Mouse (Mus musculus) liver, embryonic 13.5 days (tissue): ENCODE measurements around the gene Adam1b. TPM values are rescaled to one million over a fixed set of nuclear protein-coding genes. Genes with fewer than 3 reads are reported as not detected.

Experiments used
- ATAC-seq: fragments of 200-750 bp; cut with Nextera tagmentation; 2 replicates; pipeline ENCODE4 v1.8.0; 2017; ENCODE audit warnings: low read depth, mild to moderate bottlenecking, moderate number of reproducible peaks, moderate library complexity
- DNase-seq: peaks from one replicate; pipeline ENCODE4 v3.0.0; 2022
- H3K27ac ChIP-seq: fragments of 300-500 bp; sonication (generic); 2 replicates; pipeline ENCODE4 v1.5.1; 2015; ENCODE audit warnings: moderate library complexity, mild to moderate bottlenecking, inconsistent platforms
- H3K27me3 ChIP-seq: fragments of 300-500 bp; sonication (generic); 2 replicates; pipeline ENCODE4 v1.6.1; 2015; ENCODE audit warnings: mild to moderate bottlenecking, inconsistent platforms
- H3K36me3 ChIP-seq: fragments of 300-500 bp; sonication (generic); 2 replicates; pipeline ENCODE4 v1.6.1; 2015; ENCODE audit warnings: mild to moderate bottlenecking, inconsistent platforms
- H3K4me1 ChIP-seq: fragments of 300-500 bp; sonication (generic); replicated peaks from 2 replicates; pipeline ENCODE4 v1.6.1; 2015; ENCODE audit warnings: inconsistent platforms
- H3K4me2 ChIP-seq: fragments of 300-500 bp; sonication (generic); 2 replicates; pipeline ENCODE4 v1.6.1; 2015; ENCODE audit warnings: inconsistent platforms, mild to moderate bottlenecking, moderate library complexity
- H3K4me3 ChIP-seq: fragments of 300-500 bp; sonication (generic); replicated peaks from 2 replicates; pipeline ENCODE4 v1.5.1; 2015; ENCODE audit warnings: mild to moderate bottlenecking, inconsistent platforms
- H3K9ac ChIP-seq: fragments of 300-500 bp; sonication (generic); 2 replicates; pipeline ENCODE4 v1.6.1; 2015; ENCODE audit warnings: mild to moderate bottlenecking, inconsistent platforms
- H3K9me3 ChIP-seq: fragments of 300-500 bp; sonication (generic); replicated peaks from 2 replicates; pipeline ENCODE4 v1.6.1; 2016; ENCODE audit warnings: inconsistent platforms
- WGBS: fragments of 180-500 bp; shearing (Covaris S2); methylation state at CpG from one replicate; pipeline ENCODE4 v1.1.7; 2015; ENCODE audit not compliant: insufficient replicate concordance; 5-methylcytosine and 5-hydroxymethylcytosine counted together
- polyA plus RNA-seq: library from polyadenylated mRNA; unstranded; fragments of >200 nt; fragmentation: Nextera tagmentation; extraction: Ambion mirVana; gene quantifications from 2 replicates; pipeline ENCODE4 v1.2.1, GENCODE M21; 2015

Gene Adam1b
- not detected in 2 replicates for polyA plus RNA-seq

GRCm38 (mm10) chr5:121503231-121503630, at the start of gene Adam1b:
Adam1b (minus strand) TSS chr5:121503435.
- Histone ChIP-seq H3K36me3 (no peaks in the 10 kb centered on the region), H3K9ac (no peak within 1 kb of the TSS), H3K9me3 (no peaks in the 10 kb centered on the region), H3K4me3 (no peak within 1 kb of the TSS), H3K27me3 (no peaks in the 10 kb centered on the region), H3K4me2 (no peak within 1 kb of the TSS), H3K27ac (no peak within 1 kb of the TSS), H3K4me1 (peaks cover 14% of the 10 kb centered on the region)
- 58% methylated on average over 3 of the region's 3 CpGs for WGBS
- DNase-seq (no peak), ATAC-seq (no peak)

DNA sequence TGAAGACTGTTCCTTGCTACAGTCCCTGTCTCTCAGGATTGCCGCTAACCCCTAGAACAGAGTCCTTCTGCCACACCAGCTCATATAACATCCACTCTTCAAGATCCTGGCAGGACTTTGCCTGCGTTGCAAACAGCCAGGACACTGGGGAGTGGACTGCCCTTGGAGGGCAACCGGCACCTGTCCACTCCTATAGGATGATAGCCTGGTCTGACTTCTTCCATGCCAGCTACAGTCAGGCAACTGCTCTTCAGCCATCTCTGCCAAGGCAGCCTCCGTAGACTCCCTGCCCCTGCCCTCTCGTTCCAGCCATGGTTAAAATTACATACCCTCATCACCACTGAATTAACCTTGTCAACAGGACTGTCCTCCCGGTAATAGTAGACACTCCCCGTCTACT, 46.0 kb upstream of the Adam1b start:
- WGBS: 78% methylated on average over 7 of the region's 7 CpGs
- Histone ChIP-seq H3K27me3 (no peaks in the 10 kb centered on the region), H3K9me3 (no peaks in the 10 kb centered on the region), H3K27ac (no peak overlapping the region), H3K4me1 (peaks cover 39% of the 10 kb centered on the region), H3K4me3 (no peak overlapping the region), H3K36me3 (no peaks in the 10 kb centered on the region), H3K9ac (no peak overlapping the region), H3K4me2 (no peak overlapping the region)
- ATAC-seq: no peak
- no peak for DNase-seq

GRCm38 (mm10) chr5:121547084-121547483, 43.8 kb upstream of the Adam1b start:
- ATAC-seq: peak; percentile 62
- peak overlapping the region; percentile 68 for H3K4me2 ChIP-seq
- peak overlapping the region; percentile 98 for H3K9ac ChIP-seq

GRCm38 (mm10) chr5:121546530-121546895, 43.3 kb upstream of the Adam1b start:
- no peak for ATAC-seq
- H3K4me1 ChIP-seq: peaks cover 57% of the 10 kb centered on the region
- WGBS: 12% methylated on average over 6 of the region's 6 CpGs

More at GRCm38 (mm10) chr5:121547084-121547483, 43.8 kb upstream of the Adam1b start:
- peak overlapping the region; percentile 92 for H3K27ac ChIP-seq
- H3K36me3 ChIP-seq: no peaks in the 10 kb centered on the region; the same call in 1 of the 2 replicates
- DNase-seq: peak; percentile 36
- peak overlapping the region; percentile 100 for H3K4me3 ChIP-seq
- no peaks in the 10 kb centered on the region for H3K9me3 ChIP-seq
- WGBS: 62% methylated on average over 3 of the region's 3 CpGs
- H3K4me1 ChIP-seq: peaks cover 52% of the 10 kb centered on the region
- no peaks in the 10 kb centered on the region for H3K27me3 ChIP-seq

DNA sequence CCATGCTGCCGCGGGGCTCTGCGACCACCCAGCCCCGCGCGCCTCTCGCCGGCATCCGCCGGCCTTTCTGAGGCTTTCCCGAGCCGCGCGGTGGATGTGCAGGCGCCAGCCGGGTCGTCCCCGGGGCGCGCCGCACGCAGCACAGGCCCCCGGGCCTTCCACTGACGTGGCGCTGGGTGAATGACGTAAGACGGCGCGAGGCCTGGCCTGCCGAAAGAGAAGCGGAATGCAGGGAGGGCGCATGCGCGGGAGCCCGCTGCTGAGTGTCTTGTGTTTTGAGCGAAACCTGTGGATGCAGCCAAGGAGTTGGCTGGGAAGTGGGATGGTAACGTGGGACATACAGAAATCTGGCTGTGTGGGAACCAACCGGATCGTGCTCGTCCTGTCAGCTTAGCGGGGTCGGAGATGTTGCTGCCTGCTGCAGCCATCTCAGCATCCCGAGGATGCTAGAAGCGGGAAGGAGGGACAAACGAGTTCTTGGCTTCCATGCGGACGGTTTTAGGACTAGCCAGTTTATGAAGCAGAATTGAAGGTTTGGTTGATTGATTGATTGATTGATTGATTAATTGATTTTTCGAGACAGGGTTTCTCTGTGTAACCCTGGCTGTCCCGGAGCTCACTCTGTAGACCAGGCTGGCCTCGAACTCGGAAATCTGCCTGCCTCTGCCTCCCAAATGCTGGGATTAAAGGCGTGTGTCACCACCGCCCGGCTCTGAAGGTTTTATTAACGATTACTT, 42.7 kb upstream of the Adam1b start, which contains the start of gene Mapkapk5:
Gene Mapkapk5 (minus strand): TSS at position 113 of the 737 bp plus-strand sequence.
- peaks cover 61% of the 10 kb centered on the region for H3K4me1 ChIP-seq

More at GRCm38 (mm10) chr5:121546530-121546895, 43.3 kb upstream of the Adam1b start:
- DNase-seq: peak; percentile 63
- H3K27ac ChIP-seq: peak overlapping the region; percentile 92
- peak overlapping the region; percentile 98 for H3K9ac ChIP-seq
- peak overlapping the region; percentile 100 for H3K4me3 ChIP-seq
- no peaks in the 10 kb centered on the region for H3K27me3 ChIP-seq
- H3K9me3 ChIP-seq: no peaks in the 10 kb centered on the region
- peak overlapping the region; percentile 68 for H3K4me2 ChIP-seq
- H3K36me3 ChIP-seq: no peaks in the 10 kb centered on the region; the same call in 1 of the 2 replicates

GRCm38 (mm10) chr5:121544910-121545792, 41.9 kb upstream of the Adam1b start, which contains the start of the genes Adam1a and Gm42878:
Adam1a (minus strand) TSS chr5:121545482.
Gm42878 (minus strand) TSS chr5:121545482.
- Histone ChIP-seq H3K9me3 (no peaks in the 10 kb centered on the region), H3K4me2 (peak within 1 kb of the TSS; percentile 93), H3K27ac (peak within 1 kb of the TSS; percentile 92), H3K36me3 (peaks cover 2% of the 10 kb centered on the region; the same call in 1 of the 2 replicates), H3K4me3 (peak within 1 kb of the TSS; percentile 100), H3K9ac (peak within 1 kb of the TSS; percentile 98), H3K27me3 (no peaks in the 10 kb centered on the region), H3K4me1 (peaks cover 65% of the 10 kb centered on the region)
- ATAC-seq (peak; percentile 74), DNase-seq (no peak)
- WGBS: under 1% methylated on average over 63 of the region's 97 CpGs

More for the DNA sequence above, 42.7 kb upstream of the Adam1b start, which contains the start of gene Mapkapk5:
- WGBS: under 1% methylated on average over 54 of the region's 55 CpGs
- Histone ChIP-seq H3K4me2 (peak within 1 kb of the TSS; percentile 93), H3K27me3 (no peaks in the 10 kb centered on the region), H3K9ac (peak within 1 kb of the TSS; percentile 98), H3K9me3 (no peaks in the 10 kb centered on the region), H3K36me3 (peaks cover under 1% of the 10 kb centered on the region; the same call in 1 of the 2 replicates), H3K27ac (peak within 1 kb of the TSS; percentile 92), H3K4me3 (peak within 1 kb of the TSS; percentile 100)
- peak; percentile 94 for DNase-seq
- ATAC-seq: peak; percentile 87

DNA sequence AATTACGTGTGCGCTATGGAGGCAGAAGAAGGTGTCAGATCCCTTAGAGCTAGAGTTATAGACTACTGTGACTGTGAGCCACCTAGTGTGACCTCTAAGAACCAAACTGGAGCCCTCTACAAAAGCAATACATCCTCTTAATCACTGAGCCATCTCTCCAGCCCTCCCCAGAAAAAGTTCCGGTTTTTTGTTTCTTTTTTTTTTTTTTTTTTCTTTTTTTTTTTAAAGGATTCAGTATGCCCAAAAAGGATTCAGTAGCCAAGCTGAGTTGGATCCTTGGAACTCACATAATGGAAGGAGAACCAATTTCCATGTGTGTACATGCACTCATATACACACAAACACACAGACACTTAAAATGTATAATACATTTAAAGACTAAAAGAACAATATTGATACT, 40.1 kb upstream of the Adam1b start:
- Histone ChIP-seq H3K4me3 (peak overlapping the region; percentile 100), H3K27ac (no peak overlapping the region), H3K4me2 (peak overlapping the region; percentile 93), H3K9me3 (no peaks in the 10 kb centered on the region), H3K36me3 (peaks cover 13% of the 10 kb centered on the region; the same call in 1 of the 2 replicates), H3K9ac (peak overlapping the region; percentile 35; the same call in 1 of the 2 replicates), H3K27me3 (no peaks in the 10 kb centered on the region), H3K4me1 (peaks cover 62% of the 10 kb centered on the region)
- no peak for ATAC-seq
- 75% methylated on average over 3 of the region's 3 CpGs for WGBS
- DNase-seq: no peak

DNA sequence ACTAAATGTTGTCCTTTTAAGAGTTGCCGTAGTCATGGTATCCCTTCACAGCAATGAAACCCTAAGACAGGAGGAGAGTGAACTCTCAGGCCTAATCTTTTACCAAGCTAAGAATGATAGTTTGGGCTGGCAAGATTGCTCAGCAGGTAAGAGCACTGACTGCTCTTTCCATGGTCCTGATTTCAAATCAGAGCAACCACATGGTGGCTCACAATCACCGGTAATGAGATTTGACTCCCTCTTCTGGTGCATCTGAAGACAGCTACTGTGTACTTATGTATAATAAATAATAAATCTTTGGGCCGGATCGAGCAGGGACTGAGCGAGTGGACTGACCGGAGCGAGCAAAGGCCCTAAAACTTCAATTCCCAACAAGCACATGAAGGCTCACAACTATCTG, 38.0 kb upstream of the Adam1b start:
- no peak overlapping the region for H3K27ac ChIP-seq
- H3K4me2 ChIP-seq: no peak overlapping the region
- H3K4me1 ChIP-seq: peaks cover 57% of the 10 kb centered on the region
- H3K4me3 ChIP-seq: no peak overlapping the region
- H3K9ac ChIP-seq: no peak overlapping the region
- H3K27me3 ChIP-seq: no peaks in the 10 kb centered on the region
- WGBS: 85% methylated on average over 7 of the region's 7 CpGs
- H3K9me3 ChIP-seq: no peaks in the 10 kb centered on the region
- DNase-seq: no peak
- peaks cover 31% of the 10 kb centered on the region for H3K36me3 ChIP-seq
- ATAC-seq: no peak

DNA sequence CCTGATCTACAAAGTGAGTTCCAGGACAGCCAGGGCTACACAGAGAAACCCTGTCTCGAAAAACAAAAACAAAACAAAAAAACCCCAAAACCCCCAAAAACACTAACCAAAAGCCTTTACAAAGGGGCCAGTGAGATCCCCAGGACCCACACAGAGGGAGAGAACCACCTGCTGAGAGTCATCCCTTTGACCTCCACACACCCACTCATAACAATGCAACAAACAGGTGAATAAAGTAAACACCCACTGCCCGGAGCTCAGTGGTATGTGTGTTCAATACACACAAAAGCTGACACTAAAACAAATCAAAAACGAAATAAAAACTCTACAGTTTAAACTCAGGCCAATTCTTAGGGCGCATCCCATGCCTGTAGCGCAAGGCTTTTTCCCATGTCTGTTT, 36.8 kb upstream of the Adam1b start:
- DNase-seq (no peak), ATAC-seq (no peak)
- H3K4me2 ChIP-seq: no peak overlapping the region
- H3K9me3 ChIP-seq: no peaks in the 10 kb centered on the region
- H3K4me3 ChIP-seq: no peak overlapping the region
- peaks cover 43% of the 10 kb centered on the region for H3K36me3 ChIP-seq
- H3K27ac ChIP-seq: no peak overlapping the region
- H3K27me3 ChIP-seq: no peaks in the 10 kb centered on the region
- peaks cover 68% of the 10 kb centered on the region for H3K4me1 ChIP-seq
- H3K9ac ChIP-seq: no peak overlapping the region
- WGBS: 90% methylated on average over 5 of the region's 5 CpGs

DNA sequence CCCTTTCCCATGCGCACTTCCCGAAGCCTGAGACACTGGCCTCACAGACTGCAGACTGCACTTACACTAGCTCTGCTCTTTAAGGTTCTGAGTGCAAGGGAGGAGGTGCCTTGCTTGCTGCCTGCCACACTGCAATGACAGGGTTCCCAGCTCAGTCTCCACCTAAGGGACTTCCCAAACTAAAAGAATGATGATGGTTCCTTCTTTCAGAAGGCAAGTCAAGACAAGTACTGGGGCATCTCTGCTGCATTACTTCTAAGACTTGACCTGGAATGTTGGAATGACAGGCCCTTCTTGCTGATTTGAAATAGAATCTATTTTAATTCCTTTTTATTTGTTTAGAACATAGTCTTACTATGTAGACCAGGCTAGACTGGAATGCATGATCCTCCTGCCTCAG, 34.4 kb upstream of the Adam1b start:
- Histone ChIP-seq H3K27ac (no peak overlapping the region), H3K4me1 (peaks cover 55% of the 10 kb centered on the region), H3K36me3 (peaks cover 66% of the 10 kb centered on the region), H3K27me3 (no peaks in the 10 kb centered on the region), H3K4me2 (no peak overlapping the region), H3K9ac (0 out of 2 replicates have a peak overlapping the region, but pooled peaks have one; percentile 10), H3K4me3 (no peak overlapping the region), H3K9me3 (no peaks in the 10 kb centered on the region)
- ATAC-seq (no peak), DNase-seq (no peak)
- WGBS: 89% methylated on average over 2 of the region's 2 CpGs
